Mouse (Mus musculus): Measurements from ENCODE around the gene Tff3.

DNA sequence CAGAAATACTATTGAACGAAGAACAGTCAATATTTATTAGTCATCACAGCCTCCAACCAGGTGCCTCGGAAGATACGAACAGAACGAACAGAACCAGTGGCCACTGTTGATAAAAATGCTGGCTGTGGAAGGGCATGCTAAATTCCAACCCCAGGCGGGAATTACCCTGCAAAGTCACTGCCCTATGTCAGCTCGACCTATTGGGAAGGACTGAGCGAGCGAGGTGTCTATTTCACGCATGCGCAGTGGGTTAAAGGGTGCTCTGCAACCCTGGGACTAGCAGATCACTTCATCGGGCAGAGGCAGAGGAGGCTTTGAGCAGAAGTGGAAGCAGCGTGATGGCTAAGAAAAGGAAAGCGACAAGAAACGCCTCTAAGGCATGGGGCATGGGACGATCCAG lies 4.3 kb upstream of the Tff3 start:
- TF ChIP-seq CTCF (IDR thresholded peaks at IDR 0.05; ENCODE audit: borderline replicate concordance, extremely low read depth, insufficient read depth, insufficient read length) (no peak), POLR2A (IDR thresholded peaks at IDR 0.05; ENCODE audit: borderline replicate concordance, extremely low read depth, insufficient read depth, insufficient read length, poor library complexity, severe bottlenecking) (no peak)
